Mouse (Mus musculus) limb, embryonic 12.5 days (tissue): ENCODE results near the gene Nphp3. TPM values are rescaled to one million over a fixed set of nuclear protein-coding genes. Genes with fewer than 3 reads are reported as not detected.

Experiments
- ATAC-seq: fragments of 200-750 bp; cut with Nextera tagmentation; 2 replicates; pipeline ENCODE4 v1.8.0; 2017; ENCODE audit warnings: low read depth, moderate TSS enrichment; ENCODE audit not compliant: insufficient number of reproducible peaks, insufficient read depth, low FRiP score, low TSS enrichment
- H3K27ac ChIP-seq: fragments of 300-500 bp; sonication (generic); 2 replicates; pipeline ENCODE4 v1.5.1; 2016; ENCODE audit warnings: mild to moderate bottlenecking, moderate library complexity
- H3K27me3 ChIP-seq: fragments of 300-500 bp; sonication (generic); 2 replicates; pipeline ENCODE4 v1.6.1; 2016; ENCODE audit warnings: mild to moderate bottlenecking, moderate library complexity
- H3K36me3 ChIP-seq: fragments of 300-500 bp; sonication (generic); 2 replicates; pipeline ENCODE4 v1.6.1; 2016; ENCODE audit warnings: mild to moderate bottlenecking, moderate library complexity
- H3K4me1 ChIP-seq: fragments of 300-500 bp; sonication (generic); replicated peaks from 2 replicates; pipeline ENCODE4 v1.6.1; 2016
- H3K4me2 ChIP-seq: fragments of 300-500 bp; sonication (generic); 2 replicates; pipeline ENCODE4 v1.6.1; 2016; ENCODE audit warnings: mild to moderate bottlenecking, moderate library complexity
- H3K4me3 ChIP-seq: fragments of 300-500 bp; sonication (generic); replicated peaks from 2 replicates; pipeline ENCODE4 v1.5.1; 2016; ENCODE audit warnings: mild to moderate bottlenecking
- H3K9ac ChIP-seq: fragments of 300-500 bp; sonication (generic); replicated peaks from 2 replicates; pipeline ENCODE4 v1.6.1; 2016; ENCODE audit warnings: mild to moderate bottlenecking, moderate library complexity
- H3K9me3 ChIP-seq: fragments of 300-500 bp; sonication (generic); 2 replicates; pipeline ENCODE4 v1.6.1; 2016; ENCODE audit warnings: mild to moderate bottlenecking, moderate library complexity
- WGBS: fragments of 180-500 bp; shearing (Covaris S2); methylation state at CpG from one replicate; pipeline ENCODE4 v1.1.7; 2016; 5-methylcytosine and 5-hydroxymethylcytosine counted together
- polyA plus RNA-seq: library from polyadenylated mRNA; unstranded; fragments of >200 nt; fragmentation: Nextera tagmentation; extraction: Ambion mirVana; gene quantifications from 2 replicates; pipeline ENCODE4 v1.2.1, GENCODE M21; 2016

Nphp3 gene
- polyA plus RNA-seq, 1 experiment from 2014 or later, result 8.4 TPM

DNA sequence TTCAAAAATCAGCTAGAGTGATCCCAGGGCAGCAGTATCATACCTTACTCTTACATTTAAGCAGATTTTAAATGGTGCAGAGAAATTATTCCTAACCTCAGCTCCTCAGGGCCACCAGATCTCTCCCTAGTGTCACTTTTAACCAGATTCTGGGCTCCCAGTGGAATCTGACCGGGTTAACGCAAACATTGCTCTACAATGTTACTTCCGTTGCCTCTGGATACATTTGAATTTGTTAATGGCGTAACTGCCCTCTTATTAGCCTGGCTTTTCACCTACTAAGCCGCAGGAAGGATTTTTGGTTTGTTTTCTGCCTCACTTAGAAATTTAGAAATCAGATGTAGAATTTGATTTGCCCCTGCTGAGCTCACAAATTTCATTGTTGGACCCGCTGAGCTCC, 32.4 kb downstream of the Nphp3 start:
- Histone ChIP-seq H3K9ac (no peak overlapping the region), H3K27ac (no peak overlapping the region), H3K4me2 (no peak overlapping the region), H3K9me3 (no peaks in the 10 kb centered on the region), H3K4me1 (no peaks in the 10 kb centered on the region), H3K36me3 (peaks cover 63% of the 10 kb centered on the region), H3K4me3 (no peak overlapping the region), H3K27me3 (no peaks in the 10 kb centered on the region)
- 74% methylated on average over 6 of the region's 6 CpGs for WGBS
- ATAC-seq, result no peak

GRCm38 (mm10) chr9:104035261-104036015, 33.1 kb downstream of the Nphp3 start:
- Histone ChIP-seq H3K9me3 (no peaks in the 10 kb centered on the region), H3K36me3 (peaks cover 63% of the 10 kb centered on the region), H3K4me2 (0 out of 2 replicates have a peak overlapping the region, but pooled peaks have one; percentile 15), H3K27ac (no peak overlapping the region), H3K9ac (no peak overlapping the region), H3K4me1 (no peaks in the 10 kb centered on the region), H3K27me3 (no peaks in the 10 kb centered on the region), H3K4me3 (no peak overlapping the region)
- no peak for ATAC-seq
- WGBS, result 48% methylated on average over 24 of the region's 24 CpGs

DNA sequence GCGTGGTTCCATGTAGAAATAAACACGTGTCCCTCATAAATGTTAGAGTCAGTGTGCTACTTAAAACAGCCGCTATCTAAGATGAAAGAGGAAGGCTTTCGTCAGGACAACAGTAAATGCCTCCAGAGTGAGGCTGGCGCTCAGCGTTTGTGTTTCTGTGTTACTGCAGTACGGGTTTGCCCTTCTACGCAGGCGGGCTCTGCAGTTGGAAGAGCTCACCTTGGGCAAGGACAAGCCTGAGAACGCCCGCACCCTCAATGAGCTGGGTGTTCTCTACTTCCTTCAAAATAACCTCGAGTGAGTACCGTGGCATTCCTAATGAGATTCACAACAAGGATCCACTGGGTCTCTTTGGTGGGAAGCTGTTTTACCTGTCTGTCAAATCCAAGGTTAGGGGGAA, 35.9 kb downstream of the Nphp3 start:
- ATAC-seq, result no peak
- 84% methylated on average over 13 of the region's 13 CpGs for WGBS
- Histone ChIP-seq H3K27me3 (no peaks in the 10 kb centered on the region), H3K36me3 (peaks cover 61% of the 10 kb centered on the region), H3K4me1 (no peaks in the 10 kb centered on the region), H3K9ac (no peak overlapping the region), H3K4me3 (no peak overlapping the region), H3K9me3 (no peaks in the 10 kb centered on the region), H3K27ac (no peak overlapping the region), H3K4me2 (no peak overlapping the region)

GRCm38 (mm10) chr9:104039031-104039695, 36.8 kb downstream of the Nphp3 start:
- Histone ChIP-seq H3K4me2 (no peak overlapping the region), H3K36me3 (peaks cover 60% of the 10 kb centered on the region), H3K9me3 (no peaks in the 10 kb centered on the region), H3K9ac (no peak overlapping the region), H3K4me3 (no peak overlapping the region), H3K27ac (no peak overlapping the region), H3K27me3 (no peaks in the 10 kb centered on the region), H3K4me1 (no peaks in the 10 kb centered on the region)
- 91% methylated on average over 21 of the region's 21 CpGs for WGBS
- ATAC-seq, result no peak

- no peaks in the 10 kb centered on the region for H3K4me1 ChIP-seq
- peaks cover 60% of the 10 kb centered on the region for H3K36me3 ChIP-seq
- ATAC-seq, result no peak
- H3K4me3 ChIP-seq, result no peak overlapping the region
- no peak overlapping the region for H3K27ac ChIP-seq
- H3K27me3 ChIP-seq, result no peaks in the 10 kb centered on the region
- WGBS, result 95% methylated on average over 4 of the region's 4 CpGs
- no peak overlapping the region for H3K9ac ChIP-seq
- H3K9me3 ChIP-seq, result no peaks in the 10 kb centered on the region
- no peak overlapping the region for H3K4me2 ChIP-seq
Measured at GRCm38 (mm10) chr9:104039742-104040141, 37.4 kb downstream of the Nphp3 start.

GRCm38 (mm10) chr9:104040362-104040761, 38.0 kb downstream of the Nphp3 start, which contains the start of gene Gm28305:
Gene Gm28305, plus strand, starts transcription at chr9:104040662.
- ATAC-seq, result no peak
- no peaks in the 10 kb centered on the region for H3K27me3 ChIP-seq
- no peak within 1 kb of the TSS for H3K4me3 ChIP-seq
- no peaks in the 10 kb centered on the region for H3K9me3 ChIP-seq
- H3K4me2 ChIP-seq, result no peak within 1 kb of the TSS
- no peak within 1 kb of the TSS for H3K9ac ChIP-seq
- WGBS, result 71% methylated on average over 2 of the region's 2 CpGs
- H3K4me1 ChIP-seq, result no peaks in the 10 kb centered on the region
- H3K36me3 ChIP-seq, result peaks cover 60% of the 10 kb centered on the region
- no peak within 1 kb of the TSS for H3K27ac ChIP-seq

- WGBS, result 85% methylated on average over 4 of the region's 4 CpGs
- H3K27ac ChIP-seq, result no peak overlapping the region
- H3K9me3 ChIP-seq, result no peaks in the 10 kb centered on the region
- H3K27me3 ChIP-seq, result no peaks in the 10 kb centered on the region
- no peaks in the 10 kb centered on the region for H3K4me1 ChIP-seq
- no peak overlapping the region for H3K4me3 ChIP-seq
- no peak for ATAC-seq
- H3K9ac ChIP-seq, result no peak overlapping the region
- H3K4me2 ChIP-seq, result no peak overlapping the region
- H3K36me3 ChIP-seq, result peaks cover 55% of the 10 kb centered on the region
Measured at GRCm38 (mm10) chr9:104043676-104044075, 41.3 kb downstream of the Nphp3 start.

DNA sequence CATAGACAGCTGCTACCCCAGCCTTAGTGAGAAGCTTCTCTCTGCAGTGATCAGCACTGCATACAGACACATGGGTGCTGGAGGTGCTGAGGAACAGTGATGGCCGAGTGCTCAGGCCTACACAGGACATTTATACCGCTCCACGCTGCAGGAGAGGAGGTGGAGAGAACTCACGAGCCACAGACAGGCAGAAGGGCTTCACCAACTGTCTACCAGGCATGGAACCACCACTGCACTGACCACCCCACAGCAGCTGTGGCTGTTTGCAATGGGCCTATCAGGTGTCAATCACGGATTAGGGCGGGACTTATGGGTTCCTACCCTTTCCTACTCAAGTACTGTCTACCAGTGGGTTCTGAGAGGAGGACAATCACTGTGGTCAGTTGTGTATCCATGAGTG, 48.7 kb downstream of the Nphp3 start:
- H3K36me3 ChIP-seq, result peaks cover 98% of the 10 kb centered on the region
- H3K9me3 ChIP-seq, result no peaks in the 10 kb centered on the region
- H3K4me2 ChIP-seq, result no peak overlapping the region
- no peaks in the 10 kb centered on the region for H3K4me1 ChIP-seq
- H3K4me3 ChIP-seq, result no peak overlapping the region
- no peak overlapping the region for H3K9ac ChIP-seq
- H3K27me3 ChIP-seq, result no peaks in the 10 kb centered on the region
- WGBS, result 92% methylated on average over 6 of the region's 6 CpGs
- no peak for ATAC-seq
- no peak overlapping the region for H3K27ac ChIP-seq

- H3K4me1 ChIP-seq, result peaks cover 18% of the 10 kb centered on the region
- ATAC-seq, result peak; percentile 53; the same call in 1 of the 2 replicates
- peak within 1 kb of the TSS; percentile 86 for H3K4me2 ChIP-seq
- H3K4me3 ChIP-seq, result peak within 1 kb of the TSS; percentile 90
- peak within 1 kb of the TSS; percentile 72 for H3K9ac ChIP-seq
- no peaks in the 10 kb centered on the region for H3K27me3 ChIP-seq
- under 1% methylated on average over 59 of the region's 59 CpGs for WGBS
- H3K36me3 ChIP-seq, result peaks cover 32% of the 10 kb centered on the region
- H3K27ac ChIP-seq, result 0 out of 2 replicates have a peak within 1 kb of the TSS, but pooled peaks have one; percentile 32
- no peaks in the 10 kb centered on the region for H3K9me3 ChIP-seq
Measured at GRCm38 (mm10) chr9:104062430-104063243, 60.3 kb downstream of the Nphp3 start, which contains the start of gene Uba5. Gene Uba5, minus strand, starts transcription at chr9:104063134.

DNA sequence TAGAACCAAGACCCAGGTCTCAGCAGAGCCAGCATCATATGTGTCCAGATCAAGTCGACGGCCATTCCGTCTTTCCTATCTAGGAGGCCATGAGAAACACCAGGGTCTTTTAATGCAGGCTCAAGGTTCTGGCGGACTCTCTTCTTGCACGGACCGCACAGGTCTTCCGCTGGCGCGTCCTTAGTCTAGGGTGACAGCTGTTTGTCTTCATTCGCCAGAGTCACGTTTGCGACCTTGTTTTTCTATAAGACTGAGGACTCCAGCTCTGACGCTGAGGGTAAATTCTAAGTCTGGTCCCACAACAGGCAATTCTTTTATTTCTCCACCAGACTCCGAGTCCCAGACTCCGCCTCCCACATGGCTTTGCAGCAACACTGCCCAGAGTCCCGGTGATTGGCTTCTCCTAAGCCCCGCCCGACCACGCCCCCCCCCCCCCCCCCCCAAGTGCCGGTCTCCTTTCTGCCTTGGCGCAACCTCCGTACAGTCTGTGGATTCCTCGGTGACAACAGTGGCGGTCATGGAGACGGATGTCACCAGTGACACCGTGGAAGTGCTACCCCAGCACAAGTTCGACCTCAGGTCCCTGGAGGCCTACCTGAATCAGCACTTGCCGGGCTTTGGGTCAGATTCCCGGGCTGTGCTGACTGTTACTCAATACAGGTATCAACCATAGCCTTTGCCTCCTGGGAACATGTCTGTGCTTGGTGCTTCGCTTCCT, 61.1 kb downstream of the Nphp3 start, which contains the start of gene Acad11:
Gene Acad11, plus strand, starts transcription at position 134 of the 718 bp plus-strand sequence.
- ATAC-seq, result peak; percentile 92
- 0 out of 2 replicates have a peak within 1 kb of the TSS, but pooled peaks have one; percentile 32 for H3K27ac ChIP-seq

More for the DNA sequence above, 61.1 kb downstream of the Nphp3 start, which contains the start of gene Acad11:
- Histone ChIP-seq H3K36me3 (peaks cover 25% of the 10 kb centered on the region), H3K27me3 (no peaks in the 10 kb centered on the region), H3K9ac (peak within 1 kb of the TSS; percentile 72), H3K4me1 (peaks cover 18% of the 10 kb centered on the region), H3K4me2 (peak within 1 kb of the TSS; percentile 86), H3K4me3 (peak within 1 kb of the TSS; percentile 90), H3K9me3 (no peaks in the 10 kb centered on the region)
- under 1% methylated on average over 27 of the region's 30 CpGs for WGBS
